Mouse (Mus musculus) liver, embryonic 12.5 days (tissue): ENCODE data around the gene Six3. TPM values are rescaled to one million over a fixed set of nuclear protein-coding genes. Genes with fewer than 3 reads are reported as not detected.

ENCODE experiments used
- ATAC-seq: fragments of 200-750 bp; cut with Nextera tagmentation; 2 replicates; pipeline ENCODE4 v1.8.0; 2017; ENCODE audit warnings: moderate number of reproducible peaks, mild to moderate bottlenecking, moderate library complexity
- H3K27ac ChIP-seq: fragments of 300-500 bp; sonication (generic); 2 replicates; pipeline ENCODE4 v1.5.1; 2016; ENCODE audit warnings: mild to moderate bottlenecking
- H3K27me3 ChIP-seq: fragments of 300-500 bp; sonication (generic); replicated peaks from 2 replicates; pipeline ENCODE4 v1.6.1; 2016; ENCODE audit warnings: mild to moderate bottlenecking, moderate library complexity
- H3K36me3 ChIP-seq: fragments of 300-500 bp; sonication (generic); 2 replicates; pipeline ENCODE4 v1.6.1; 2016; ENCODE audit warnings: mild to moderate bottlenecking, moderate library complexity
- H3K4me1 ChIP-seq: fragments of 300-500 bp; sonication (generic); 2 replicates; pipeline ENCODE4 v1.6.1; 2016
- H3K4me2 ChIP-seq: fragments of 300-500 bp; sonication (generic); 2 replicates; pipeline ENCODE4 v1.6.1; 2016; ENCODE audit warnings: mild to moderate bottlenecking, moderate library complexity
- H3K4me3 ChIP-seq: fragments of 300-500 bp; sonication (generic); 2 replicates; pipeline ENCODE4 v1.5.1; 2016; ENCODE audit warnings: mild to moderate bottlenecking, moderate library complexity
- H3K9ac ChIP-seq: fragments of 300-500 bp; sonication (generic); 2 replicates; pipeline ENCODE4 v1.6.1; 2016; ENCODE audit warnings: mild to moderate bottlenecking, moderate library complexity
- H3K9me3 ChIP-seq: fragments of 300-500 bp; sonication (generic); replicated peaks from 2 replicates; pipeline ENCODE4 v1.6.1; 2016; ENCODE audit warnings: mild to moderate bottlenecking, moderate library complexity
- WGBS: fragments of 180-500 bp; shearing (Covaris S2); methylation state at CpG from one replicate; pipeline ENCODE4 v1.1.7; 2016; ENCODE audit not compliant: insufficient replicate concordance; 5-methylcytosine and 5-hydroxymethylcytosine counted together
- polyA plus RNA-seq: library from polyadenylated mRNA; unstranded; fragments of >200 nt; fragmentation: Nextera tagmentation; extraction: Ambion mirVana; gene quantifications from 2 replicates; pipeline ENCODE4 v1.2.1, GENCODE M21; 2016

Six3 gene
- polyA plus RNA-seq, 1 experiment from 2014 or later = not detected

DNA sequence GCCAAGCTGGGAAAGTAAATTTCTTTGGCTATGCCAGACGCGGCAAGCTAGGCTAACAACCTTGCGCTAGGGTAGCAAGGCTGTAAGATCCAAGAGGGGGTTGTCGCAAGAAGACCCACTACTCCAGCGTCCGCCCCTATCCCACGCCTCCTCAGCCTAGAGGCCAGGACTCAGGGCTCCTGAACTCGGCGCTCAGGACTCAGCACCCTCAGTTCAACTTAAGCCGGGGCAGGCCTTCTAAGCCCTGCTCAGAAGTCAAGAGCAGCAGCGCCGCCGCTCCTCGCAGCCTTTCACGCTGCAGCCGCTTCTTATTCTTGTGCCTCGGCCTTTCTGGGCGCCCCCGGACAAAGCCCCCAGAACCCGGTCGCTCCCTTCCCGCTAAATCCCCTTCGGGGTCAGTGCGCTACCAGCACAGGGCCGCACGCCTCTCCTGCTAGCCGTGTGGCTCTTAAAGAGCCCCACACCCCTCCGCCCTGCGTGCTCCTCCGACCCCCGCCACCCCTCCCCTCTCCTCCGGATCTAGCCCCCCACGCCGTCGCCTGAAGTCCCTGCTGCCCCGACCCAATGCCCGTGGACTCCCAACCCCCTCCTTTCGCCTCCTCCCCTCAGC lies 1.4 kb downstream of the Six3 start:
- 3% methylated on average over 38 of the region's 38 CpGs for WGBS
- ATAC-seq = no peak
- 0 out of 2 replicates have a peak, but pooled peaks cover 4% of the 10 kb centered on the region for H3K4me1 ChIP-seq
- no peaks in the 10 kb centered on the region for H3K9me3 ChIP-seq
- no peak overlapping the region for H3K4me2 ChIP-seq
- no peak overlapping the region for H3K4me3 ChIP-seq
- H3K27me3 ChIP-seq = peaks cover 100% of the 10 kb centered on the region
- H3K27ac ChIP-seq = no peak overlapping the region
- no peaks in the 10 kb centered on the region for H3K36me3 ChIP-seq
- no peak overlapping the region for H3K9ac ChIP-seq

DNA sequence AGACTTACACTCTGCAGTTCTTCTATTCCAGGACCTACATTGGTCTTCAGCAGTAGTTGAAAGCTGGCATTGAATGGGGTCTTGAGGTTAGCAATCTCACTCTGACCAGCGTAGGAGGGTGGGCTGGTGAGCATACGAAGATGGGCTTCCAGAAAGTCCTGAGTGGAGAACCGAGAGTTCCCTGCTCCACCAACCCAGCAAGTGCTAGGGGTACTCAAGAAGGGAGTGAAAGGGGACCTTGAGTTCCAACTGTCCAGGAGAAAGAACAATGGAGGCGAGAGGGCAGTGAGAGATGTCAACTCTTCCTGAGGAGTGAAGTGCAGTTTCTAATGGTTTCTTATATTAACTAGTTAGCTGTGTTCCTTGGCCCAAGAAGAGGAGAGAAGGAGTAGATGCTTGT lies 2.2 kb downstream of the Six3 start:
- ATAC-seq = no peak
- 2% methylated on average over 4 of the region's 4 CpGs for WGBS

DNA sequence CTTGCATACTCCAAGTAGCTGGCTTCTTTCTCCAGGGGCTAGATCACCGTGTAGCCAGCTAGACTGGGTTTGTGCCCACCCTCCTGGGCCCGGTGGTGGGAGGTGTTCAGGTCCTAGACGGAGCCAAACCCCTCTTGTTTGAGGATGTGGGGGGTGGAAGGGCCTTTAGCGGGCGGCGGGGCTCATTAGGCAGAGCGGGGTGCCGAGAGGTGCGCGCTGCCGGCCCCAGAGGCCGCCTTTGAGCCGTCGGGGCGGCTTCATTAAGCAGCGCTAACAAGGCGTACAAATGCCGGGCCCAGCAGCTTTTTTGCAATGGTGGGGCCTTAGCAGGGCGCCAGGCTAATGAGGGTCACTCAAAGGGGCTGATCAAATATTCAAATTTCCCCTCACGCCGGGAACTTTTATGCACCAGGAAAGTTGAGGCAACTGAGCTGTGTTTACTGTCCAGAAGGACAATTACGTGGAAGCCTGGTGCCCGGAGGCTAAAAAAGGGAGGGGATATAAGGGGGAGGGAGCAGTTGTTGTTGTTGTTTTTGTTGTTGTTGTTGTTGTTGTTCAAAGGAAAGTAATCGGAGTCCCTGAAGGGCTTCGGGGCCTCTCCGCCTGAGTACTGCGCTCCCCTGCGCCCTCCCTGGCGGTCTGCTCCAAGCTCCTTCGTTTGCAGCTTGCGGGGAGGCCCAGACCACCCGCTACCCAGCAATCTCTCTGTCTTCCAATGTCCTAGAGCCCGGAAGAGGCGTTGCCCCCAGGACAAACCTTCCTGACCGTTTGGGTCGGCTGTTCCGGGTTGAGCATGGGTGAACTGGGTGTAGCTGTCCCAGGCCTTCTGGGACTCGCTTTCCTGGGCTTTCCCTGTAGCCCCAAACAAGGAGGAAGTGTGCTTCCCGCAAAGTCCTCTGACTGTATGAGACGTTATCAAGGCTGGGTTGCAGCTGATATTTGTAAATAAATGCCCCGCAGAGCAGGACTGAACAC lies 3.4 kb downstream of the Six3 start:
- Histone ChIP-seq H3K4me1 (0 out of 2 replicates have a peak, but pooled peaks cover 4% of the 10 kb centered on the region), H3K27me3 (peaks cover 100% of the 10 kb centered on the region), H3K9me3 (no peaks in the 10 kb centered on the region), H3K36me3 (no peaks in the 10 kb centered on the region), H3K9ac (no peak overlapping the region), H3K4me3 (no peak overlapping the region), H3K4me2 (no peak overlapping the region), H3K27ac (no peak overlapping the region)
- ATAC-seq = no peak
- 2% methylated on average over 41 of the region's 41 CpGs for WGBS

More for the DNA sequence above, 2.2 kb downstream of the Six3 start:
- Histone ChIP-seq H3K9ac (no peak overlapping the region), H3K27ac (no peak overlapping the region), H3K9me3 (no peaks in the 10 kb centered on the region), H3K4me1 (0 out of 2 replicates have a peak, but pooled peaks cover 4% of the 10 kb centered on the region), H3K36me3 (no peaks in the 10 kb centered on the region), H3K27me3 (peaks cover 100% of the 10 kb centered on the region), H3K4me2 (no peak overlapping the region), H3K4me3 (no peak overlapping the region)

DNA sequence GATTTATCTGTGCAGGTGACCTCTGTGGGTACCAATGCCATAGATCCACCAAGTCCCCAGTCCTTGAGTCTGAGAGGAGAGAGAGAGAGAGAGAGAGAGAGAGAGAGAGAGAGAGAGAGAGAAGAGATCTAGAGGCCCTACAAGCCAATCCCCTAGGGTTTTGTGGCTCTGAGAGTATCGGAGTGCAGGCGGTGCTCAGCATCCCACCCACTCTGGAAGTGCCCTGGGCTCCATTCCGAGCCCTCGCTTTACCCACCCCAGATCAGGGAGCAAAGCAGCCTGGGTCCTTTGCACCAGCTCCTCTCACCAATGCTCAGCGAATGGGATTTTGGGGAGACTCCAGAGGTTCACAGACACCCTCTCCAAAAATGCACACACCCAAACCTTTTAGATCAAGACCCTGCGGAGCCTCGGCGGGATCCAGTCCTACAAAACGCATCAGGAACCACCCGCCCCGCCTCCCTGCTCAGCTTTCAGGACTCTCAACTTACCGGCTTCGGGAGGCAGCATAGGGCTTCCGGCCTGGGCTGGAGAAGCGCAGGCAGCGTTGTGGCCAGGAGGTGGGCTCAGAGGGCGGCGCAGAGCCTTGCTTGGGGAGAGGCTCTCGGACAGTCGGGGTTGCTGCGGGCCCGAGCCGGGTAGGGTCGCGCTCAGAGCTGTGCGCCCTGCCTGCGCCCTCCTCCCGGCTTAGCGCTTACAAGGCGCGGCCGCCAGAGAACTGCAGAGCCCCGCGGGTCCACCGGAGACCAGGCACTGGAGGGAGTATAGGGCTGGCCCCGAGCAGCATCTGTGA lies 4.4 kb downstream of the Six3 start:
- H3K9ac ChIP-seq = no peak overlapping the region
- H3K27me3 ChIP-seq = peaks cover 100% of the 10 kb centered on the region
- H3K9me3 ChIP-seq = no peaks in the 10 kb centered on the region
- no peak for ATAC-seq
- no peaks in the 10 kb centered on the region for H3K36me3 ChIP-seq
- H3K27ac ChIP-seq = no peak overlapping the region
- 0 out of 2 replicates have a peak, but pooled peaks cover 4% of the 10 kb centered on the region for H3K4me1 ChIP-seq
- H3K4me2 ChIP-seq = peak overlapping the region; percentile 16; the same call in 1 of the 2 replicates
- no peak overlapping the region for H3K4me3 ChIP-seq
- 2% methylated on average over 36 of the region's 36 CpGs for WGBS

DNA sequence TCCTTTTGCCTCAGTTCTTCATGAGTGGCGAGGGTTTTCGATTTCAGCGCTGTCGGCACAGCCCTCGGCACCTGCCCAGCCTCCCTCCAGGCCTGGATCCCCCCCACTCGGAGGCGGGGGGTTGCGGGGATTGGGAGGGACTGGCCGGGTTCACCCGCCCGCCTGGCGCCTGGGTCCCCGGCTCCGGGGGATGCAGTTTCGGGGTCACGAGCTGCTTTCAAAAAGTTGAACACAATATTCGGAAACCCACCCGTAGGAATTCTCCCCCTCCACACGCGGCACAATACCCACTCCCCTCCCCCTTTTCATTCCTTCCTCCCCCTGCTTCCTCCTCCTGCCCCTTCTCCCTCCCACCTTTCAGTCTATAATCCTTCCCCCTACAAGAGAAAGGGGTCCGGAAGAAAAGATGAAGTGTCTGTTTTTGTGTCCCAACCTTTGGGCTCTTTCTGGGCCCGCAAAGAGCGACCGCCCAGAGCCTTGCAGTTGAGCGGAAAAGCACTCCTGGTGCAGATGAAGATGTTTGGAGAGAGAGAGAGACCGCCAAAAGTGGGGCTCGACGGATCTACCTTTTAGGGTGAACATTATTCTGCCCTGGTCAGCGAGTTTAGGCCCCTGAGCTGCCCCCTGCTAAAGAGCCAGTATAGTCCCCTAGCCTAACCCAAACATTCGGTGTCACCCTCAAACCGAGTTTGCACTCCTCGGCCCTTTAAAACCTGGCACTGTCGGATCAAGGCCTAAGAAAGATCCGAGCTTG lies 5.1 kb downstream of the Six3 start:
- Histone ChIP-seq H3K27ac (no peak overlapping the region), H3K4me3 (no peak overlapping the region), H3K27me3 (peaks cover 100% of the 10 kb centered on the region), H3K9me3 (no peaks in the 10 kb centered on the region), H3K36me3 (no peaks in the 10 kb centered on the region), H3K9ac (no peak overlapping the region), H3K4me2 (peak overlapping the region; percentile 16; the same call in 1 of the 2 replicates), H3K4me1 (0 out of 2 replicates have a peak, but pooled peaks cover 4% of the 10 kb centered on the region)
- ATAC-seq = no peak
- WGBS = 2% methylated on average over 30 of the region's 34 CpGs

DNA sequence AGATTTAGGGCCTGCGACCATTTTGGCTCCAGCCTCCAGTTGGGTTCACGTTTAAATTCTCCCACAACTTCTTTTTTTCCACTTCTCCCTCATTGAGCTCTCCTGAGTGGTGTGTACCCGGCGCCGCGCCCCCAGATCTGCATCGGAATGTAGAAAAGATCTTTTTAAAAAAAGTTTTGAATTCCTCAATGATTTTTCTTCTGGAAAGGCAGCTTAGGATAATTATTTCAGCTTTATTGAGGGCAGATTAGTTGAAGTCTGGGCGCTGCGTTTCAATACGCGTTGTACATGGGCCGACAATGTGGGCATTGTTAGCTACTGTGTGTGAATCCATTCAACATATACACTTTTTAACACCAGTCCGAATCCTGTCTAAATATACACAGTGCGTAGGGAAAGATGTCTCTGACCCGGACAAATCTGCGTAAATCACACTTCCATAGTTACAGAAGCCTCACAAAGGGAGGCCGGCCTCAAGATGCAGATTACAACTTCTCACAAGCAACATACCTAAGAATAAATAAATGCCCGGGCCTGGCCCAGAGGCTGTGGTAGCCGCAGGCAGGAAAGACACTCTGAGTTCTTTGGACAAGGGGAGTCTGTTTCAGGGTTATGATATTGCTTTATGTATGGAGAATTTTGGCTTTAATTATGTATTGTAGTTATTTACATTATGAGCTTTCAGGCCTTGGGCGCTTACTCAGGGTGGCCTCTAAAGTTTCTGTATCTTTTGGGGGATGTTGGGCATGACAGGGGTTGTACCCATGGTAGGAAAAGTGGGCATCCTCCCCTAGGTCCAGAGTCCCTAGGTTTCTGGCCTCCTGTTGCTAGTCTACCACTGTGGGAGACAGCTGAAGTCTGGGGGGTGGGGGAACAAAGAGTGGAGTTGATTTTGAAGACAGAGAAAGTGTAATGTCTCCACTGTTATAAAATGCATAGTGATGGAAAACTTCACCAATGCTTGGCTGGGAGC lies 6.0 kb downstream of the Six3 start:
- 0 out of 2 replicates have a peak, but pooled peaks cover 4% of the 10 kb centered on the region for H3K4me1 ChIP-seq
- ATAC-seq = no peak
- 9% methylated on average over 20 of the region's 20 CpGs for WGBS
- no peak overlapping the region for H3K4me2 ChIP-seq
- H3K27ac ChIP-seq = no peak overlapping the region
- no peak overlapping the region for H3K9ac ChIP-seq
- H3K4me3 ChIP-seq = no peak overlapping the region
- H3K27me3 ChIP-seq = peaks cover 100% of the 10 kb centered on the region
- H3K9me3 ChIP-seq = no peaks in the 10 kb centered on the region
- H3K36me3 ChIP-seq = no peaks in the 10 kb centered on the region

DNA sequence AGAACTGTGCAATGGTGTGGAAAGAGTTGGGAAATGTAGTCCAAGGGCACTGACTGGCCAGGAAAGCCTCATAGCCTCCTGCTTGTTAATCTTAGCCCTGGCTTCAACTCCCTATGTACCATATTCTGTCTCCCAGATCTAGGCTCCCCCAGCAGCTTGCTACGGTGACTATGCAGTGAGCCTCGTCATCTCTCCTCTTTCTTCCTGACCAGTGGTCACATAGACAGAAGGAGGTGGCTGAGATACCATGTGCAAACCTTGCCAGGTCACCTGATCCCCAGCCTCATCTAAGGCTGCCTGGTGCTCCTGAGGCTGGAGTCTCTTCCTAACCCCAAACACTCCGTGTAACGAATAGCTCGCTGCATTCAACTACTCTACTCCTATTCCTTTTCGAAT lies 6.7 kb downstream of the Six3 start:
- Histone ChIP-seq H3K9ac (no peak overlapping the region), H3K27ac (no peak overlapping the region), H3K36me3 (no peaks in the 10 kb centered on the region), H3K4me1 (0 out of 2 replicates have a peak, but pooled peaks cover 4% of the 10 kb centered on the region), H3K9me3 (no peaks in the 10 kb centered on the region), H3K4me3 (no peak overlapping the region), H3K27me3 (peaks cover 100% of the 10 kb centered on the region), H3K4me2 (no peak overlapping the region)
- ATAC-seq = no peak
- under 1% methylated on average over 6 of the region's 6 CpGs for WGBS

DNA sequence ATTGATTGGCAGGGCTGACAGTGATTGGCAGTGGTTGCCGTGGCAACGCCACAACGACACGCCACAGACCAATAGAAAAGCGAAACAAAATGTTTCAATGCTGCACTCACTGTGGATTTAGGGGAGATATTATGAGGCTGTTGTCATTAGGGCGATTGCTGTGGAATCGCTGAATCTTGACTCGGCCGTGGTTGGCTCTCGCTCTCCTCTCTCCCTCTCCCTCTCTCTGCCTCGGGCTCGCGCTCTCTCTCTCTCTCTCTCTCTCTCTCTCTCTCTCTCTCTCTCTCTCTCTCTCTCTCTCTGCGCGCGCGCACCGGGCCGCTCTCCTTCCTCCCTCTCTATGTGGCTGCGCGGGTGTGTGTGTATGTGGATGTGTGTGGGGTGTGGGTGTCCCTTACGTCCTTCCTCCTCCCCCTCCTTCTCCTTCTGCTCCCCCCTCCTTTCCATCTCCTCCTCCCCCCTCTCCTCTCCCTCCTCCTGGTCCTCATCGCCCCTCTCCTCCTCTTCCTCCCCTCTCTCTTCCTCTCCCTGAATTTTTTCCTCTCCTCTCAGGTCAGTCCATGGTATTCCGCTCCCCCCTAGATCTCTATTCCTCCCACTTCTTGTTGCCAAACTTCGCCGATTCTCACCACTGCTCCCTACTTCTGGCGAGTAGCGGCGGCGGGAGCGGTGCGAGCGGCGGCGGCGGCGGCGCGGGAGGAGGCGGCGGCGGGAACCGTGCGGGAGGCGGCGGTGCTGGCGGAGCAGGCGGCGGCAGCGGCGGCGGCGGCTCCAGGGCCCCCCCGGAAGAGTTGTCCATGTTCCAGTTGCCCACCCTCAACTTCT lies 7.5 kb downstream of the Six3 start:
- WGBS = 1% methylated on average over 36 of the region's 54 CpGs
- Histone ChIP-seq H3K9me3 (no peaks in the 10 kb centered on the region), H3K27ac (no peak overlapping the region), H3K27me3 (peaks cover 100% of the 10 kb centered on the region), H3K4me3 (peak overlapping the region; percentile 21), H3K4me1 (0 out of 2 replicates have a peak, but pooled peaks cover 4% of the 10 kb centered on the region), H3K9ac (no peak overlapping the region), H3K36me3 (no peaks in the 10 kb centered on the region), H3K4me2 (peak overlapping the region; percentile 37)
- no peak for ATAC-seq

DNA sequence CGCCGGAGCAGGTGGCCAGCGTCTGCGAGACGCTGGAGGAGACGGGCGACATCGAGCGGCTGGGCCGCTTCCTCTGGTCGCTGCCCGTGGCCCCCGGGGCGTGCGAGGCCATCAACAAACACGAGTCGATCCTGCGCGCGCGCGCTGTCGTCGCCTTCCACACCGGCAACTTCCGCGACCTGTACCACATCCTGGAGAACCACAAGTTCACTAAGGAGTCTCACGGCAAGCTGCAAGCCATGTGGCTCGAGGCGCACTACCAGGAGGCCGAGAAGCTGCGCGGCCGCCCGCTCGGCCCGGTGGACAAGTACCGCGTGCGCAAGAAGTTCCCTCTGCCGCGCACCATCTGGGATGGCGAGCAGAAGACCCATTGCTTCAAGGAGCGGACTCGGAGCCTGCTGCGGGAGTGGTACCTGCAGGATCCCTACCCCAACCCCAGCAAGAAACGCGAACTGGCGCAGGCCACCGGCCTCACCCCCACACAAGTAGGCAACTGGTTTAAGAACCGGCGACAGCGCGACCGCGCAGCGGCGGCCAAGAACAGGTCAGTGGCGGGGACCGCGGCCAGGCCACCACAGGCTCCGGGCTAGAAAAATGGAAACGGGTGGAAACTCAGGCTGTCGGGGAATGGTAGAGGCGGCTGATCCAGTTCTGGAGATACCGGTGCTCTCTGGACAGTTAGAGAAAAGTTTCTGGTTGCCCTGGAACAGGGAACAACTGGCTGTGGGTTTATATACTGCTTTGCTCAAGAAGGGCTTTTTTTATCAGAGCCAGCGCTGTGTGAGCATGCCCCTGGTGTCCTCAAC lies 8.3 kb downstream of the Six3 start:
- Histone ChIP-seq H3K4me2 (peak overlapping the region; percentile 37), H3K27ac (no peak overlapping the region), H3K4me1 (0 out of 2 replicates have a peak, but pooled peaks cover 4% of the 10 kb centered on the region), H3K4me3 (peak overlapping the region; percentile 21), H3K36me3 (no peaks in the 10 kb centered on the region), H3K9ac (no peak overlapping the region), H3K9me3 (no peaks in the 10 kb centered on the region), H3K27me3 (peaks cover 100% of the 10 kb centered on the region)
- 2% methylated on average over 67 of the region's 67 CpGs for WGBS
- ATAC-seq = no peak
